Comparison of ENCODE assay signal across 8 mouse cellular contexts in genomic region chr9:13299190-13299589, GRCm38 (mm10). TPM values are rescaled to one million over a fixed set of nuclear protein-coding genes. Genes with fewer than 3 reads are reported as not detected.
A peak's percentile ranks its signal among the peaks of the same experiment; 100 is the strongest.
DNase-seq lines count a peak whose midpoint lies in the region; ATAC-seq and TF ChIP-seq lines count a peak whose summit lies in the region.

No protein-coding gene starts in this region.

- H3K4me2 ChIP-seq in lung, embryonic 14.5 days, result peak overlapping the region; percentile 98
- H3K4me2 ChIP-seq in forebrain, embryonic 14.5 days (ENCODE audit: low read length), result peak overlapping the region; percentile 69
- H3K4me2 ChIP-seq in myocyte (ENCODE audit: low read depth), result peak overlapping the region; percentile 83

- H3K4me3 ChIP-seq in lung, embryonic 14.5 days (ENCODE audit: low read depth, low read length), result peak overlapping the region; percentile 66
- H3K4me3 ChIP-seq in forebrain, embryonic 14.5 days (ENCODE audit: low read depth, low read length), result peak overlapping the region; percentile 53
- H3K4me3 ChIP-seq in myocyte, result peak overlapping the region; percentile 68

- H3K27me3 ChIP-seq in lung, embryonic 14.5 days (ENCODE audit: insufficient read depth, low read length), result no peaks in the 10 kb centered on the region
- no peaks in the 10 kb centered on the region for H3K27me3 ChIP-seq in forebrain, embryonic 14.5 days (replicated peaks; ENCODE audit: control insufficient read depth, insufficient read depth, low read length)
- no peaks in the 10 kb centered on the region for H3K27me3 ChIP-seq in myocyte (ENCODE audit: control insufficient read depth, insufficient read depth, insufficient read length)

- no peaks in the 10 kb centered on the region for H3K9me3 ChIP-seq in lung, embryonic 14.5 days (ENCODE audit: low read depth, low read length)
- no peaks in the 10 kb centered on the region for H3K9me3 ChIP-seq in forebrain, embryonic 14.5 days (replicated peaks; ENCODE audit: control insufficient read depth, low read length)

- no peaks in the 10 kb centered on the region for H3K79me2 ChIP-seq in myocyte (ENCODE audit: control insufficient read depth, insufficient read depth)

- ATAC-seq in lung, embryonic 14.5 days (ENCODE audit: insufficient read depth), result no peak
- ATAC-seq in forebrain, embryonic 14.5 days, result no peak
- no peak for ATAC-seq in CD4-positive, CD25-positive, alpha-beta regulatory T cell, adult 4 months

- 76% methylated on average over 6 of the region's 6 CpGs for WGBS in lung, embryonic 14.5 days
- WGBS in forebrain, embryonic 14.5 days, result 70% methylated on average over 6 of the region's 6 CpGs

- no peak overlapping the region for H3ac ChIP-seq in myocyte (ENCODE audit: control insufficient read depth, insufficient read length)

- DNase-seq in lung, embryonic 14.5 days, result no peak
- no peak for DNase-seq in lung, postnatal 4 days
- DNase-seq in forebrain, embryonic 14.5 days (ENCODE audit: low spot score), result no peak
- DNase-seq in induced T-regulatory cell, adult 2 months (ENCODE audit: low read depth), result peak; percentile 43
- no peak for DNase-seq in urinary bladder, adult 18-20 months (ENCODE audit: low spot score in 2 of 2)
- DNase-seq in embryo, embryonic 9.5 days (ENCODE audit: extremely low spot score), result no peak

- H3K27ac ChIP-seq in lung, embryonic 14.5 days (ENCODE audit: low read depth), result no peak overlapping the region
- no peak overlapping the region for H3K27ac ChIP-seq in forebrain, embryonic 14.5 days (ENCODE audit: low read depth, low read length)

- TF ChIP-seq CTCF in lung, embryonic 14.5 days (IDR thresholded peaks at IDR 0.05; ENCODE audit: low read depth), result no peak

- peaks cover 40% of the 10 kb centered on the region for H3K4me1 ChIP-seq in lung, embryonic 14.5 days (ENCODE audit: insufficient read depth)
- peaks cover 44% of the 10 kb centered on the region for H3K4me1 ChIP-seq in forebrain, embryonic 14.5 days (ENCODE audit: control insufficient read depth, insufficient read depth, low read length)

- TF ChIP-seq POLR2A in myocyte (IDR thresholded peaks at IDR 0.05; ENCODE audit: insufficient read length, low read depth), result no peak

- H3K36me3 ChIP-seq in lung, embryonic 14.5 days (ENCODE audit: insufficient read depth), result no peaks in the 10 kb centered on the region
- no peaks in the 10 kb centered on the region for H3K36me3 ChIP-seq in forebrain, embryonic 14.5 days (ENCODE audit: control insufficient read depth, insufficient read depth, low read length)
- H3K36me3 ChIP-seq in myocyte (ENCODE audit: control insufficient read depth, insufficient read depth), result no peaks in the 10 kb centered on the region

- no peak overlapping the region for H3K9ac ChIP-seq in lung, embryonic 14.5 days
- H3K9ac ChIP-seq in forebrain, embryonic 14.5 days (ENCODE audit: low read length), result no peak overlapping the region

TF ChIP-seq in myocyte, 11 proteins besides CTCF, POLR2A, EP300 and RAD21:
- TF ChIP-seq SRF (IDR thresholded peaks at IDR 0.05; ENCODE audit: control insufficient read depth, insufficient read length, low read depth) (no peak), MYOD1 (IDR thresholded peaks at IDR 0.05; ENCODE audit: control insufficient read depth in 1 of 3, insufficient read length in 2 of 3, low read depth in 2 of 3) (no peak), USF1 (IDR thresholded peaks at IDR 0.05; ENCODE audit: low read depth) (peak; percentile 65), TCF12 (IDR thresholded peaks at IDR 0.05; ENCODE audit: insufficient read depth, poor library complexity, severe bottlenecking) (no peak), REST (IDR thresholded peaks at IDR 0.05; ENCODE audit: insufficient read depth, insufficient read length) (no peak), MYOG (IDR thresholded peaks at IDR 0.05; ENCODE audit: control insufficient read depth in 1 of 3, insufficient read depth in 1 of 3, insufficient read length in 2 of 3, low read depth in 2 of 3) (no peak), MAX (IDR thresholded peaks at IDR 0.05; ENCODE audit: low read depth) (no peak), CEBPB (IDR thresholded peaks at IDR 0.05; ENCODE audit: insufficient read depth, poor library complexity, severe bottlenecking) (no peak), POLR2AphosphoS2 (IDR thresholded peaks at IDR 0.05; ENCODE audit: insufficient read length, low read depth) (no peak)

RNA-seq across cellular contexts. Expression of gene Maml2, which starts 1.4 kb away (rescaled TPM):
- 12.3 and 12.8 TPM in 2 replicates for polyA plus RNA-seq in lung, embryonic 14.5 days (2014; fragmentation: Nextera tagmentation; extraction: Ambion mirVana)
- 6.3 and 7.2 TPM in 2 replicates for polyA plus RNA-seq in forebrain, embryonic 14.5 days (2014; fragmentation: Nextera tagmentation; extraction: Ambion mirVana)
- 1.3 TPM for polyA plus RNA-seq in myocyte (2012; fragmentation: generic; extraction: Trizol)
- polyA plus RNA-seq in CD4-positive, CD25-positive, alpha-beta regulatory T cell, adult 4 months (2017; shearing (Covaris generic)), result 10 to 100 TPM; 30.9 to 36.6 TPM

RNA-seq across cellular contexts. Expression of gene Ccdc82, which starts 52.4 kb away (rescaled TPM):
- 14.4 and 14.7 TPM in 2 replicates for polyA plus RNA-seq in lung, embryonic 14.5 days (2014; fragmentation: Nextera tagmentation; extraction: Ambion mirVana)
- polyA plus RNA-seq in forebrain, embryonic 14.5 days (2014; fragmentation: Nextera tagmentation; extraction: Ambion mirVana), result 8.3 and 11.1 TPM in 2 replicates
- polyA plus RNA-seq in myocyte (2012; fragmentation: generic; extraction: Trizol), result 2.1 TPM
- polyA plus RNA-seq in CD4-positive, CD25-positive, alpha-beta regulatory T cell, adult 4 months (2017; shearing (Covaris generic)), result 10 to 100 TPM; 45.9 to 48.7 TPM

RNA-seq across cellular contexts. Expression of gene Jrkl, which starts 53.6 kb away (rescaled TPM):
- polyA plus RNA-seq in lung, embryonic 14.5 days (2014; fragmentation: Nextera tagmentation; extraction: Ambion mirVana), result 8.0 and 9.3 TPM in 2 replicates
- polyA plus RNA-seq in forebrain, embryonic 14.5 days (2014; fragmentation: Nextera tagmentation; extraction: Ambion mirVana), result 9.0 and 11.0 TPM in 2 replicates
- 1.9 TPM for polyA plus RNA-seq in myocyte (2012; fragmentation: generic; extraction: Trizol)
- polyA plus RNA-seq in CD4-positive, CD25-positive, alpha-beta regulatory T cell, adult 4 months (2017; shearing (Covaris generic)), result 1 to 10 TPM; 2.8 to 6.0 TPM
